Mouse (Mus musculus) heart, postnatal 25 days (tissue): ENCODE data around the gene Tfap2a. TPM values are rescaled to one million over a fixed set of nuclear protein-coding genes. Genes with fewer than 3 reads are reported as not detected.

Experiments
- DNase-seq: peaks from one replicate; pipeline ENCODE4 v3.0.0; 2022; ENCODE audit warnings: low spot score
- intact Hi-C: fragments of 180-260 bp; cut with DNase I; formaldehyde crosslinking; loops from one replicate; pipeline ENCODE4 v1.15.1; 2025
- total RNA-seq, 2 experiments: library from RNA; stranded (reverse); gene quantifications; 2 replicates each; pipeline ENCODE4 v1.2.3; 2021

The Tfap2a gene
- total RNA-seq, 2 experiments from 2014 or later, result 0.14 to 0.23 TPM

DNA sequence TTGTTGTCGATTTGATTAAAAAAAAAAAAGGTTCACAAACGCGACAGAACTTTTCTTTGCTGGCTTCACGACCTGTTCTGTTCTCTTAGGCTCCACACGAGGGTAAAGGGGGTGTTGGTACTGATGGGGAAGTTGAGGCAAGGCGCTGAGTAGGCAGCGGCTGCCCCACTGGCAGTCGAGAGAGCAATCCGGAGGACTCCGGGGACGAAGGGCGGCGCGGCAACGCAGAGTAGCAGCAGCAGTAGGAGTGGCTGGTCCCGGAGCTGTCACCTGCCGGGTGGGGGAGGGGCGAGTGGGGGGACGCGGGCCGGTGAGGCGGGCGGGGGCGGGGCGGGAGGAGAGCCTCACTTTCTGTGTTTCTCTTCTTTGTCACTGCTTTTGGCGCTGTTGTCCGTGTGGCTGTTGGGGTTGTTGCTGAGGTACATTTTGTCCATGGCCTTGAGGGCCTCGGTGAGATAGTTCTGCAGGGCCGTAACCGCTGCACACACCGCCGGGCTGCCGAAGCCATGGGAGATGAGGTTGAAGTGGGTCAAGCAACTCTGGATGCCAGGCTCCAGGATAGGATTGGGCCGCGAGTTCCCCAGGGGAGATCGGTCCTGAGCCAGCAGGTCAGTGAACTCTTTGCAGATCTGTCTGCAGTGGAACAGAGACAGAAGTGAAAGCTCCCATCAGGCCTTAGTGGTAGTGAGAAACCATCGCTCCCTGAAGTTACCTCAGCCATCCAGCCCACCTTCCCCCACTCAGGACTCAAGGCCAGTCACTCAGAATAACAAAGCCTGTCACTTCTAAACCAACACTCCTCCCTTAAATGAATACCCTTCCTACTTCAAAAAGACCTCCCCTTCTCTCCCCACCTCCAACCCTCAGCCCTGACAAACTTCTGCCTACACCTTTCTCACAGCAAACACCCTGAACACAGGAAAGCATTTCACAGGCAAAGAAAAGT, 21.1 kb downstream of the Tfap2a start:
- intact Hi-C loops, result no loop called here

DNA sequence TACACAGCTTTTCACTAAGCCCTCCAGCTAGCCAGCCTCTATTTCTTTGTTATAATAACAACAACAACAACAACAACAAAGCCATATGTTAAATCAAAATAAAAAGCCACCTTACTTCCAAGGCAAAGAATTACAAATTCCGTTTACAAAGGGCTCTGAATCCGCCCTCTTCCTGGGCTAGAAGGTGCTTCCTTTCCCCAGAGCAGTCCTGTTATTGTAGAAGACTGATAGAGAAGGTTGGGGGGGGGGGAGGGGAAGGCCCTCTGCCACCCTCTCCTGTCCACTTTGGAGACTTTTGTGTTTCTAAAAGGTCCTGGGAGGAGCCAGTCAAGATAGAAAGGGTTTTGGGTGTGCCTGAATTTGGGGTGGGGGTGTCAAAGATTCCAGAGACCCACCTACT, 23.6 kb downstream of the Tfap2a start:
- intact Hi-C loops, result no loop called here
- DNase-seq, result no peak

More for the DNA sequence above, 21.1 kb downstream of the Tfap2a start:
- DNase-seq, result no peak

DNA sequence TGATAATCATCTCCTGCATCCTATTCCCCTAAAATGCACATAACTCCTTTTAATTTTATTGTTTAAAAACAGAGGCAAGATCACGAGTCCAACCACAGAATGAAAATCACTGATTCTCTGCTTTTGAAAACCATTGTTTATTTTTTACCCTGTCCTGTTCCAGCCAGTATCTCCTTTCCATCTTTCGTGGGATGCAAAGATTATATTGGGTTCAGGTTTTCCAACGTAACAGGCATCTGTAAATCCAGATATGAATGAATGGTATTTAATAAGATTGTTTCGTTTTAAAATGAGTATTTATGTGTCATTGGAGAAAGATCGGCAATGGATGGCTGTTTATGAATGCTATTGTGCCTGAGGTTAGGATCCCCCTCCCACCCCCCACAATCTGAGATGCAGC, 24.5 kb downstream of the Tfap2a start:
- no peak for DNase-seq
- intact Hi-C loops, result no loop called here

DNA sequence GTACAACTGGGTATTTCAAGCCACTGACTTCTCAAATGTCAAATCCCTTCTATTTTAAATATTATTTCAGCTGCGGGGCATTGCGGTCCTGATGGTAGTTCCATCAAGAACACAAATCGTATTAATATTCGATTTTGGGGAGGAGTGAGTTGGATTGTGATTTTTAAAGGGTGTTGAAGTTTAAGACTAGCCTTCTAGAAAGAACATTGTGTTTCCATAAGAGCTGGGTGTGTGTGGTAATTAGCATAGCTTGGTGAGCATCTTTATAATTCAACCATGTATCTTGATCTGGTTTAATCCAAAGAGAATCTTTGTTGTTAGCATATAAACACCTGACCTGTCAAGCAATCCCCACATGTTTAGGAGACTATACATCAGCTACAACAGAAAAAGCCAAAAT, 24.9 kb downstream of the Tfap2a start:
- DNase-seq, result no peak
- intact Hi-C loops, result no loop called here

DNA sequence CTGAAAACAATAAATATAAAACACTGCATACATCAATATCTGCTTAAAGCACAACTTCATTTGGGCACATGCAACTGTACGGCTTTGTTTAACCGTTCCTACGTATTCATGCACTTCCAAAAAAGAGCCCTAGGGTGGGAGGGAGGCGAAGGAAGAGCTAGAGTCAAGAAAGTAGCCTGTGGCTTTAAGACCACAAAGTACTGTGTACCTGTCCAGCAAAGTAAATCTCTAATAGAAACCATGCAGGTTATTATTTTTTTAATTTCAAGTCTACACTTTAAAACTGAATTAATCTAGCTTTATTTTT, 25.7 kb downstream of the Tfap2a start:
- intact Hi-C loops, result no loop called here
- DNase-seq, result no peak

DNA sequence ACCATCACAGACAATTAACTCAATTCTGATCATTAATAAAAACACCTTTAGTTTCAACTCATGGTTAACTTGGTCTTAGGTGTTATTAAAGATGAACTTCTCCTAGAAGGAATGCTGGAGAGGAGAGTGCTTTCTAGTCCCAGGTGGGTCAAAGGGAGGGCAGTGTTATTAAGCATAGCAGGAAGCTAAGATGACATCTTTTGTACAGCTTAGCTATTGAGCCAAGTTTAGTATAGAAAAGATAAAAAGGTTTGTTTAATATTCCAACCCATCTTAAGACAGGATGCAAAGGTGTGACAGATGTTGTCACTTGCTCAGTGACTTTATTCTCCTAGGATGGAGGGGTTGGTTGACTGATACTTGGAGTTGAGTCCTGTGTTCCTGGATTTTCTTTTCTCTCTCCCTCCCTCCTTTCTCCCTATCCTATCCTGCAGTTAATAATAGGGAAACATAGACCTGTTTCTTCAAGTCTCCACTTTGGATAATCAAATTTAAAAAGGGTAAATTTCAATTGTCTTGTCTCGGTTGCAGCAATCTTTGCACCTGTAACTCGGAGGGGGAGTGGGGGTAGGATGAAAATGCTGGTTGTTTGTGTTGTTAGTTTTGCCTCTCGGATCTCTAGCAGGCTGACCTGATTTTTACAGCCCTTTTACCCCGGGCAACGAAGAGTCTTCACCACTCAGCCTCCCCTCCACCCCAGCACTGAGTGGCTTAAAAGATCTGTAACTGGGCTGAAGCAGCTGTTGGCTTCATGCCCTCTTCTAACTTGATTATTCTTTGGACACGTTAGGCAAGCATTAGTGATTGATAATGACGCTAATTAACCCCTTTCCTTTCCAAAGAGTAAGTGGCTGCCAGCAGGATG, 26.3 kb downstream of the Tfap2a start:
- intact Hi-C loops, result no loop called here
- no peak for DNase-seq

DNA sequence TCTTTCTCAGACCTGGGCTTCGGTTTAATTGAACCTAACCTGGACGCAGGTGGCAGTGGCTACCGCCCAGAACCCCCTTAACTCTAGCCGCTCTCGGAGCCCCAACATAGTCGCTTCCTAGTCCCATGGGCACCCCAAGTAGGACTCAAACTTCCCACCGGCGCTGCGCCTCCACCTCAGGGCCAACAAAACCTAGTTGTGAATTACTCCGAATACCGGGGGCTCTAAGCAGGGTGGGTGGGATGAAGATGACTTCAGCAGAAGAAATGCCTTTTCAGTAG, 28.2 kb downstream of the Tfap2a start:
- DNase-seq, result no peak
- intact Hi-C loops, result no loop called here

DNA sequence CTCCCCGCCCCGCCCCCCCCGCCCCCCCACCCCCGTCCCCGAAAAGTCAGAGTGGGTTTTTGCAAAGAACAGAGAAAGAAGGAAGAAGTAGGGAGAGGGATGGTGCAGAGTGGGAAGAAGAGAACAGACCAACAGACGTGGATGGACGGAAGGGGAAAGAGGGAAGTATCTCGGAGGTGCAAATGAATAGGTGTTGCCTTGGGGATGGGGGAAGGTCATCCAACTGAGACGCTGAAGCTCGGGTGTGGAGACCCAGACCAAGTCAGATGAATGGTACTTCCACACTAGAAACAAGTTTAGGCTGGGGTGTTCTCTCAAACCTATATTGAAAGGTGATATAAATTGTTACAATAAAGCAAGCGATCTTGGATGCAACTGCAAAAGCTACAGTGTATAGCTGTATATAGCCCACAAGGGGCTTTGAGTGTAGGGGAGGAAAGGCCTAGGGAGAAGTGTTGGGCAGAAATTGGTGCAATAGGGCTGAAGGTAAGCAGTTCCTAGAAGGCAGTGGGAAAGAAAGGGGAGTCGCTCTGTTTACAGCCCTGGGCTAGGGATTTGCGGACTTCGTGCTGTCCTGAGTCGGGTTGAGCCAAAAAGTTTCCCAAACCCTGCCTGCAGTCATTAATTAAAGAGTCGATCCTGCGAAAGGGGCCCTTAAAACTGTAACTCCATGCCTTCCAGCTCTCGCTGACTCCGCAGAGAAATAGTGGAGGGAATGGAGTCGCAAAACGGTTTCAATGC, 28.7 kb downstream of the Tfap2a start:
- no peak for DNase-seq
- intact Hi-C loops, result no loop called here

DNA sequence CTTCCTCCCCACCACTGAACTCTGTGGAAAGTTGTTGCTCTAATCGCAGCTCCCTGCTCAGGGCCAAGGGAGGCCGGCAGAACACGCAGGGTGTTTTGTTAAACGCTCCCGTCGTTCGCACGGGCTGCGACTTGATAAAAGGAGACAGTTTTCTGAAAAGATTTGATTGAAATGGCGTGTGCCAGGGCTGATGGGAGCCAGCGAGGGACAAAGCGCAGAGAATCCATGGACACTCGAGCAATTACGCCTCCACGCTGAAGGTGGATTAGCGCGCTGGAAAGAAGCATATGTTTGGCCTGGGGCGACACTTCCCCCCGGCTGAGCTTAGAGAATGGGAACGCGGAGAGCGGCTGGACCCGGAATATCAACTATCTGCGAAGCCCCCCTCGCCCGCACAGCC, 29.3 kb downstream of the Tfap2a start:
- intact Hi-C loops, result no loop called here

DNA sequence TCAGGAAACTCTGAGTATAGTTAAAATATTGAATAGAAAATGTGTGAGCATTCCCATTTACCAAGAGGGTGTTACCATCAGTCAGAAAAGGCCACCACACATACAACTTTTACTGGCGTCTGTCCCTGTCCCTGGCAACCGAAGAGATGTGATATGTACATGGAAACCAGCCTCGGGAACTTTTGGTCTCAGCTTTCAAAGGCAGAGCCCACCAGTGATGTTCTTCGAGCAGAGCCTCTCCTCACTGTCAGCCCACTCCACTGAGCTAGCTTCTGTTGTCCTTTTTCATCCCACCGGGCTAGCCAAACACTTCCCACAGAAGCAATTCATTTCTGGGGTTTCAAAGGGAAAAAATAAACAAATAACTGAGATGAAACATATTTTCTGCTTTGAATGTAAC, 29.9 kb downstream of the Tfap2a start:
- intact Hi-C loops, result no loop called here

More for the DNA sequence above, 29.3 kb downstream of the Tfap2a start:
- no peak for DNase-seq

DNA sequence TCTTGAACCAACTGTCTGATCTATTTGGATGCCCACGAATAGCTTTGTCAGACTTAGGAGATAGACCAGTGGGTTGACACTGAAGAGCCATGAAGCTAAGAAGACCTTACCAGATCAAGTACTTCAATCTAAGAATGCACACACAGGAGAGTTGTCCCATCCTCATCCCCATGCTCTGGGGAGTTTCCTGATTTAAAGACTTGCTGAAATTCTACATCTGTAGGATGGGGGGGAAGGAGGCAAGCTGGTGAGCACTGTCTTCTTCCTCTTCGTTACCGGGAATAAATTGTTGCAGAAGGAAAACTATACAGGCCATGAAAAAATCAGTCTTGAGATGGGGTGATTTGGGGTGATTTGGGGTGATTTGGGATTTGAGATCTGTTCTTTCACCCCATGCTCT, 30.5 kb downstream of the Tfap2a start:
- DNase-seq, result no peak
- intact Hi-C loops, result no loop called here

More for the DNA sequence above, 29.9 kb downstream of the Tfap2a start:
- DNase-seq, result no peak

DNA sequence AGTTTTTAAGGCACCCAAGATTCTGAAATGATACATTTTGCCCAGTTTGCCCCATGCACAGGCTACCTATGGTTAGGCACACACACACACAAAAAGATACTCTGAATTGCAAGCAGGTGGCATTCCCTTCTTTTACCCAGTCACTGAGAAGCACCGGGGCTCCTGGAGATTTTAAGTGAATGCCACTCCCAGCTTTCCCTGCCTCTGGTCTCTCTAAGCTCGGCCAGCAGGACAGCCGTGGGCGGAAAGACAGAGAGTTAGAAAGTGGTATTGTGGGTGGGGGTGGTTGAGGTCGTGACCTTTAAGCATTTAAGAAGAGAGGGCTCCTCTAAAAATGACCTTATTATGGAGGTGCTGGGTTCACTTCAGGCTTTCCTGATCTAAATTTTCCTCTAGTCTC, 31.6 kb downstream of the Tfap2a start:
- no peak for DNase-seq
- intact Hi-C loops, result no loop called here

DNA sequence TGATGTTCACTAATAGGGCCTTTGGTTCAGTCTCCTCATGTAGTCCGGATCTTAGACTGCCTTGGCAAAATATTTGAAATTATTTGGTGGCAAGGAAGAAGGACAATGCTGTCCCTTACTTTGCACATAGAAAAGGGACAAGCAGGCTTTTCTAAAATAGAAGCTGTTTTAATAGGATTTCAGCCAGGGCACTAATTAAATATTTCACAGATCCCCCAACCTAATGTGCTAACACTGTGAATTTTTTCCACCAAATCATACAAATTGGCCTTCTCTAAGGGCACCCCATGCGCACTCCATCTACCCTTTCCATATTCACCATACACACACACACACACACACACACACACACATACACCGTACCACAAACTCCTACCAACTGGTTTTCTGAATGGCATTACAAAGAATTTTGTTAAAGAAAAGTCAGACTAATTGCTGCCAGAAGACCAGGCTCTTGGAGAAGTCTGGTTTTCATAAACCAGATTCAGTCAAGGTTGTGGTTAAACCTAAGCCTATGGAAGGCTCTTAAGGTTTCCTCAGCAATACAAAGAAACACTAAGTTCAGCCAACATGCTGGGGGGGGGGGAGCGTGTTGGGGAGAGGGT, 32.3 kb downstream of the Tfap2a start:
- no peak for DNase-seq
- intact Hi-C loops, result no loop called here

DNA sequence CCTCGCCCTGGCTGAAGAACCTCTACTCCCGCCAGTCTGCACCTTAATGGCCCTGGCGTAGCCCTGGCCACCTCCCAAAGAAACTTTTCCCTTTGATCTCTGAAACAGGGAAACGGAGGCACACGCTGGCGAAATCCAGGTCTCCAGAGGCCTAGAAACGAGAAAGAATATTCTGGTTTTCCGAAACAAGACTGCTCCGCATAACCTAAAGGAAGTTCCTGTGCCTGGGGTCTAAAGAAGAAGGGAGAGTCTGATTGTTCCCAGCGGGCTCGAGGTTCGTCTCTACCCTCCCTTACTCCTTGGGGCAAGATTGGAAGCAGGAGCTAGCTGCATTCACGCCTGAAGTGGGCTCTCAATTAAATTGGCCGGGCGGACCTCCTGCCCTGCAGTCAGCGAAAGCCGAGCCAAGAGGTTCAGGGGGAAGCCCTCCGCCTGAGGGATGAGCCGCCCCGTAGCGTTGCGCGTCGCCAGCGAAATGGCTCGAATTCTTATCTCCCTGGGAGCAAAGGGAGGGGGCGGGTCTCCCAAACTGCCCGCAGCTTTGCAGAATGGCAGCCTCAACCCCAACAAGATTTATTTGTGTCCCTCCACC, 33.2 kb downstream of the Tfap2a start:
- no peak for DNase-seq
- intact Hi-C loops, result no loop called here

DNA sequence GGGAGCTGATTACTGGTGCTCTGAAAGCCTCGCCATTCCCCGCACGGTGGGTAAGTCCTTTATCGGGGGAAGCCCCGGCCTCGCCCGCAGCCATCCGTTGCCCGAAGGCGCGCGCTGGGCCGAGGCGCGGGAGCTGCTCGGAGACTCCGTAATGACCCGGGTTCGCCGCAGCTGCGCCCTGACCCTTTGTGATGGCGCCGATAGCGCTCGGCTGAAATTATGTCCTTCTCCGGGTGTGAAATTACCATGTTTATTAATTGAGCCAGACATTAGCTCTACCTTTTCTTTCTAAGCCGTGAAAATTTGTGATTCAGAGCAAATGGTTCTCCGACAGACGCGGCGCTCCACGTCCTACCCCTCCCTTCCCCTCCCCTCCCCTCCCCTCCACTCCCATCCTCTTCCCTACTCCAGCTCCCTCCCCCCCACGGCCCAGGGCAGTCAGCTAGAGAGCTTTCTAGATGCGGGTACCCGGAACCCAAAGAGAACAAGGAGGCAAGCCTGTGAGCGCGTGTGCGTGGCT, 34.1 kb downstream of the Tfap2a start:
- intact Hi-C loops, result no loop called here

DNA sequence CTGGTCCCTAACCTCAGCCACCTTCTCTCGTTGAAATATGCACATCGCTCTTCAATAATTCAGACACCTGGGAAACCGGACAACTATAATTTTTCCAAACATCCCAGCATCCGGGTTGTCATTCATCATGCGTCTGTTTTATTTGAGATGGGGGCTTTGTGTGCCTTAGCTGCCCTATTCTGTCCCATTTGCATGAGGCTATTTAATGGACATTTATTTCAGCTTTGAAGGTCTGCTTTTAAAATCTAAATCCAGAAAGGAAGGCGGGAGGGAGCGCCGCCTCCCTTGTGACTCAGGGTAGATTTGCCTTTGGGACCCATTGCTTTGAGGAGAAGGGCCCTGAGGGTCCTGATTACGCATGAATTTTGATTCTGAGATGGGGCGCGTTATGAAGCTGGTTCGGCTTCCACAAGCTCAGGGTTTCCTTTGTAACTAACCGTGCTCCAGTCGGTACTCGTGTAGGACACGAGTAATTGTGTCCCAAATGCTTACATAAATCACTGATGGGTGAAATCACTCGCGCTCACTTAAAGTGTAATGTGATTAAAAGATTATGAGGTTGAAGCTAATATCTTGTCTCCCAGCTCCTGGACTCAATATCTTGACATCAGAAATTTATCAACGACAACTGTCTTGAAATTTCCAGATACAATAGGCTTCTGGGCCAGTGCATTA, 34.9 kb downstream of the Tfap2a start:
- intact Hi-C loops, result no loop called here
- no peak for DNase-seq

More for the DNA sequence above, 34.1 kb downstream of the Tfap2a start:
- no peak for DNase-seq

DNA sequence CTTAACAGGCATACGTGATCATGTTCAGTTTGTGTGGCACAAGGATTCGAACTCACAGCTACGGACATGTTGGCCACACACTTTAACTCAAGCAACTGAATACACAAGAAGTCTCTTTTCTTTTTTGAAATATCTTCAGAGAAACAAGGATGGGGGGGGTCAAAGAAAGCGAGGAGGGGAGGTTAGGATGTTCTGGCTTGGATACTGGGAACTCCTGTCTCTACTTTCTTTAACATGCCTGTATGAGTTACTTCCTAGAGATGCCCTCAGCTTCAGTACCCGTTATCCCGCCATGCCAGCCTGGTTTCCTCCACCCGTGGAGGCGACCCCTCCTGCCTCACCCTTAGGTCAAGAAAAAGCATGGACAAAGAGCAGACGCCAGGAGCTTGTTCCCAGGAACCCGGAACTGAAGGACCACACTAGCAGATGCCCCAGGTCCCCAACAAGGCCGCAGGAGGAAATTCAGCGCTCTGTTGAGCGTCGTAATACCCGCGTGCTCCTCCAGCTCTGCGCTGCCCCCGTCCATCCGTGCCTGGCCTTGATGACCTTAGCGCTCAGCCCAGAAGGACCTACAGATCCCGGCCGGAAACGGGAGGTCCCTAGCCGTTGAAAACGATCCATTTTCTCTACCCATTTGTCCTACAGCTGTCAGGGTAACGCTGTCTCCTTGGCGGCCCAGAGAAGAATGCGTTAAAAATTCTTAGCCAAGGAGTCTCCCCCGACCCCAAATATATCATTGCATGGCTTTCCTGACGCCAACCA, 35.6 kb downstream of the Tfap2a start:
- intact Hi-C loops, result no loop called here
- DNase-seq, result no peak

DNA sequence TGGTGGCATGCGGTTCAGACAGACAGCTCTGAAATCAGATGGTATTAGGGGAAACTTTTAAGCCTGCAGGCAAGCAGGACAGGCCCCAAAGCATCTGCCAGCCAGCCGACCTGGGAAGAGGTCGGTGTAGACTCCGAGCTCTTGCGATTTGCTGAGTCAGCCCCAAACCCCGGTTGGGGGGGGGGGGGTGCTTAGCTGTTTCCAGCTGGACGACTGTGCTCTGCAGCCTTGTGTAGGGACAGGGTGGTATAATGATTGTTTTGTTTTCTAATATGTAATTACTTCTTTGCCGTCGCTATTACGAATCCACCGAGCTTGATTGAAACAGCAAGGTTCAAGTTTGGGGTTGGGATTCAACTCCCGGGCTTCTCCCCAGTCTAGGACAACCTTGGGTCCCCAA, 36.5 kb downstream of the Tfap2a start:
- no peak for DNase-seq
- intact Hi-C loops, result no loop called here
